Mouse (Mus musculus): ENCODE data around the gene Llph.

Llph gene

DNA sequence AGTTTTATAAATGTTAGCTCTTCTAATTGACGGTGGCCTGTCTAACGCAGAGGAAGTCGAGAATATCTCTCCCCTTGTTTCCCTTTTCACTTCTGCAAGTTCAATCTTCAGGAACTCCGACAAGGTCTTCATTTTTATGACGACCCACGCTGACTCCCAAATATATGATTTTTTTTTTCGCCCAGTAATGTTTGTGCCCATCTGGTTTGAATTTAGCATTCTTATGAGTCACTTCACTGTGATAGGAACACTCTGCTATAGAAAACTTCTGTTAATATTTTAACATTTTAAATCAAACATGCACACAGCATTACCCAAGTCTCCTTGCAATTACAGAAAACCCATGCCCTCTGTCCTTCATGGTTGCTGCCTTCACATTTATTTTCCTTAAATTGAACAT lies 46.5 kb downstream of the Llph start:
- no peak for DNase-seq (ENCODE audit: low spot score in 2 of 2)

DNA sequence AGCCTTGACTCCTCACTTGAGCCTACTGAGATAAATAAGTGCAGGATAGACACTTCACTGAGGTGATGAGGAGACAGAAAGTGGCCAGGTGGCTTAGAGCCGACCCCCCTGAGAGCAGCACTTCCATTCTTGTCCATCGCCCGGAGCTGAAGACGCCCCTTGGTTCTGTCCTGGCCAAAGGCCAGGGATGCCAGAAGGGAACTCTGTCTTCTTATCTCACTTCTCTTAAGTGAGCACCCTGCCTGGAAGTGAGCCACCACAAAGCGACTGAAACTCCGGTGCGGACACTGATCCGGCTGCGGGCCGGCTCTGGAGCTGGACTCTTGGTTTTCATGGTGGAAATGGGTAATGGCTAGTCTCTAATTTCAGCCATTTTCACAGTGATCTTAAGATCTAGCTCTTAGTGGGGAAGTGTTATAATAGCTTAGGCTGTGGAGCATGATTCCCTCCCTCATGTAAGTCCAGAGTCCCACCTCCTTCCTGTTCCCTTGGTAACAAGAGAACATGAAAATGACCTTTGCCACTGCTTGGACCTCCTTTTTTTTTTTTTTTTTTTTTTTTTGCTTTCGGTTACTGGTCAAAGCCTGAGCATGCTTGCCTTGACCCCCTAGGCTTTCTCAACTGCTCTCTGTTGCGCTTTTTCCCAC lies 52.7 kb downstream of the Llph start:
- no peak for DNase-seq (ENCODE audit: low spot score in 2 of 2)

DNA sequence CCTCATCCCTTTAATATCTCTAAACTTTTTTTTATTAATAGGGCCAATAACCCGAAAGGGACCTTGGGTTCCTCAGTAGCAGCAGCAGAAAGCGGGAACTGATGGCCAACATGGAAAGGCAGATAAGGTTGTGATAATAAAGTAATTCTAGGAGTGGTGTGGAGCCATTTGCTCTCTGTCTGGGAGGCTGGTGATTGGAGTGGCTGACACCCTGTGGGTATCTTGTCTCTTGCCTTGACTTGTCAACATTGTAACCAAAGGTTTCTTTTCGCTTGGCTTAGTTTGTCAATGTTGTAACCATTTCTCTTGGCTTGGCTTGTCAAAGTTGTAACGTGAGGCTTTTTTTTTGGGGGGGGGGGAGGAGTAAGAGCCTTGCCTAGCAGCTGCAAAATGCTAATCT lies 53.5 kb downstream of the Llph start:
- no peak for DNase-seq (ENCODE audit: low spot score in 2 of 2)

DNA sequence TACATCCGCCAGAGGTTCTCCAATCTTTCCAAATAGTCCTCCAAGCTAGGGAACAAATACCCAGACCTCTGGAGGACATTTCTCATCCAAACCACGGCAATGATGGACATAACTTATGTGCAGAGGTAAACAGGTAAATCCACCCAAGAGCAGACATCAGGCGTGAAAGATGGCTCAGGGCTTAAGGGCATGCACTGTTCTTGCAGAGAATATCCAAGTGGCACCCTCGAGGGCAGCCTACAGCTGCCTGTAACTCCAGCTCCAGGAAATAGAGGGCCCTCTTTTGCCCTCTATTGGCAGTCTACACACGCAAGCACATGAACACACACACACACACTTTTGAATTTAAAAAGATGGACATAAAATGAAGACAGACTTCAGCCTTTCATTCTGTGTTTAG lies 54.8 kb downstream of the Llph start:
- no peak for DNase-seq (ENCODE audit: low spot score in 2 of 2)

All from frontal cortex, postnatal 36 days (tissue).